Mouse (Mus musculus) hindbrain, embryonic 14.5 days (tissue): Measurements from ENCODE around the gene Cdrt4. TPM values are rescaled to one million over a fixed set of nuclear protein-coding genes. Genes with fewer than 3 reads are reported as not detected.

Experiments
- ATAC-seq: fragments of 200-750 bp; cut with Nextera tagmentation; 2 replicates; pipeline ENCODE4 v1.8.0; 2017; ENCODE audit warnings: moderate number of reproducible peaks, mild to moderate bottlenecking, moderate TSS enrichment, moderate library complexity; ENCODE audit not compliant: low FRiP score
- DNase-seq: peaks from one replicate; pipeline ENCODE4 v3.0.0-alpha.2; 2015; ENCODE audit warnings: low spot score
- H3K27ac ChIP-seq: fragments of 300-500 bp; sonication (generic); 2 replicates; pipeline ENCODE4 v1.5.1; 2014; ENCODE audit warnings: mild to moderate bottlenecking, moderate library complexity
- H3K27me3 ChIP-seq: fragments of 300-500 bp; sonication (generic); 2 replicates; pipeline ENCODE4 v1.6.1; 2014; ENCODE audit warnings: mild to moderate bottlenecking, low read length, mixed read lengths; ENCODE audit not compliant: control insufficient read depth, insufficient read depth
- H3K36me3 ChIP-seq: fragments of 300-500 bp; sonication (generic); replicated peaks from 2 replicates; pipeline ENCODE4 v1.6.1; 2014; ENCODE audit not compliant: control insufficient read depth, insufficient read depth
- H3K4me1 ChIP-seq: fragments of 300-500 bp; sonication (generic); replicated peaks from 2 replicates; pipeline ENCODE4 v1.6.1; 2014; ENCODE audit warnings: antibody characterized with exemption, low read length, mixed read lengths; ENCODE audit not compliant: control insufficient read depth, insufficient read depth
- H3K4me2 ChIP-seq: fragments of 300-500 bp; sonication (generic); replicated peaks from 2 replicates; pipeline ENCODE4 v1.6.1; 2014; ENCODE audit warnings: mild to moderate bottlenecking, moderate library complexity
- H3K4me3 ChIP-seq: fragments of 300-500 bp; sonication (generic); replicated peaks from 2 replicates; pipeline ENCODE4 v1.5.1; 2014; ENCODE audit warnings: mild to moderate bottlenecking, low read length
- H3K9ac ChIP-seq: fragments of 300-500 bp; sonication (generic); 2 replicates; pipeline ENCODE4 v1.6.1; 2014
- H3K9me3 ChIP-seq: fragments of 300-500 bp; sonication (generic); 2 replicates; pipeline ENCODE4 v1.6.1; 2016; ENCODE audit warnings: low read length; ENCODE audit not compliant: control insufficient read depth
- WGBS: fragments of 180-500 bp; shearing (Covaris S2); extraction: QIAGEN DNeasy Blood & Tissue Kit; methylation state at CpG from one replicate; pipeline ENCODE4 v1.1.7; 2014; 5-methylcytosine and 5-hydroxymethylcytosine counted together
- polyA plus RNA-seq: library from polyadenylated mRNA; unstranded; fragments of >200 nt; fragmentation: Nextera tagmentation; extraction: Ambion mirVana; gene quantifications from 2 replicates; pipeline ENCODE4 v1.2.1, GENCODE M21; 2014

Cdrt4 gene
- polyA plus RNA-seq, 1 experiment from 2014 or later, result not detected

- Histone ChIP-seq H3K27ac (no peak overlapping the region), H3K9me3 (peaks cover 5% of the 10 kb centered on the region; the same call in 1 of the 2 replicates), H3K9ac (no peak overlapping the region), H3K4me3 (no peak overlapping the region), H3K27me3 (no peaks in the 10 kb centered on the region), H3K4me2 (no peak overlapping the region), H3K36me3 (no peaks in the 10 kb centered on the region), H3K4me1 (0 out of 2 replicates have a peak, but pooled peaks cover 5% of the 10 kb centered on the region)
- DNase-seq (no peak), ATAC-seq (no peak)
- WGBS, result 84% methylated on average over 11 of the region's 11 CpGs
Measured at GRCm38 (mm10) chr11:63035420-63036211, 84.6 kb downstream of the Cdrt4 start.

- Histone ChIP-seq H3K4me3 (no peak overlapping the region), H3K27me3 (no peaks in the 10 kb centered on the region), H3K4me2 (no peak overlapping the region), H3K9ac (no peak overlapping the region), H3K27ac (no peak overlapping the region), H3K9me3 (no peaks in the 10 kb centered on the region), H3K4me1 (0 out of 2 replicates have a peak, but pooled peaks cover 5% of the 10 kb centered on the region), H3K36me3 (no peaks in the 10 kb centered on the region)
- ATAC-seq (no peak), DNase-seq (no peak)
- WGBS, result 48% methylated on average over 12 of the region's 12 CpGs
Measured at GRCm38 (mm10) chr11:63040002-63040661, 89.1 kb downstream of the Cdrt4 start.

Other genes starting within 250 kb of the Cdrt4 start
- gene Zfp287, start 219.3 kb upstream of the Cdrt4 start, polyA plus RNA-seq, result 18.5 and 19.4 TPM in 2 replicates
- gene Gm10428, start 198.1 kb upstream of the Cdrt4 start, polyA plus RNA-seq, result not detected in 2 replicates
- 27.1 and 28.9 TPM in 2 replicates for gene Zfp286, start 161.7 kb upstream of the Cdrt4 start, polyA plus RNA-seq
- gene Trim16, start 131.0 kb upstream of the Cdrt4 start, polyA plus RNA-seq, result 7.7 and 8.8 TPM in 2 replicates
- gene Fbxw10, start 104.1 kb upstream of the Cdrt4 start, polyA plus RNA-seq, result 0.25 and 0.61 TPM in 2 replicates
- 52.8 and 58.9 TPM in 2 replicates for gene Tvp23b, start 71.7 kb upstream of the Cdrt4 start, polyA plus RNA-seq
- 0.15 TPM in 1 of 2 replicates, not detected in the other for gene Tekt3, start 110.5 kb downstream of the Cdrt4 start, polyA plus RNA-seq
- 39.7 and 41.1 TPM in 2 replicates for gene Pmp22, start 177.8 kb downstream of the Cdrt4 start, polyA plus RNA-seq